Mouse (Mus musculus) 3T3-L1 (cell line): ENCODE results near the gene Fam222a.

Experiments
- DNase-seq: peaks from one replicate; pipeline ENCODE4 v3.0.0-alpha.2; 2015; ENCODE audit warnings: low read depth, low spot score

Fam222a gene

GRCm38 (mm10) chr5:114605981-114606380 is 38.2 kb downstream of the Fam222a start:
- no peak for DNase-seq

DNA sequence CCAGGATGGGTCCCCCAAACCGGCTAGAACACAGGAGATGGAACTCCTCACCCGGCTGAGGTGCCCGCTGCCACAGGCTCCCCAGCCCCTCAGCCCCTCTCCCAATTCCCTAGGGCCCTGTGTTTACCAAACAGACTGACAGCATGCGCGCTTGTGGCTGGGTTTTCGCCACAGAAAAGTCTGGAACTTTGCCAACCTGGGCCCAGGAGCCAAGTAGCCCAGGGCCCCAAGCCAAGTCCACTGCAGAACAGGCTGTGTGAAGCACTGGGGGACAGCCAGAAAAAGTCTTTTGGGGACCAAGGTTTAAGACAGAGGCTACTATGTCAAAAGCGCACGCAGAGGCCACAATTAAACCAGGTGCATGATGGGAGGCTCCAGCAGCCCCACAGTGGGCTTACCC is 39.8 kb downstream of the Fam222a start:
- DNase-seq, result peak; percentile 49

- DNase-seq, result peak; percentile 60
Measured at GRCm38 (mm10) chr5:114608516-114608915, 40.7 kb downstream of the Fam222a start.

- DNase-seq, result no peak
Measured at GRCm38 (mm10) chr5:114611256-114611655, 43.4 kb downstream of the Fam222a start.

- no peak for DNase-seq
Measured at GRCm38 (mm10) chr5:114611968-114612608, 44.3 kb downstream of the Fam222a start.

DNA sequence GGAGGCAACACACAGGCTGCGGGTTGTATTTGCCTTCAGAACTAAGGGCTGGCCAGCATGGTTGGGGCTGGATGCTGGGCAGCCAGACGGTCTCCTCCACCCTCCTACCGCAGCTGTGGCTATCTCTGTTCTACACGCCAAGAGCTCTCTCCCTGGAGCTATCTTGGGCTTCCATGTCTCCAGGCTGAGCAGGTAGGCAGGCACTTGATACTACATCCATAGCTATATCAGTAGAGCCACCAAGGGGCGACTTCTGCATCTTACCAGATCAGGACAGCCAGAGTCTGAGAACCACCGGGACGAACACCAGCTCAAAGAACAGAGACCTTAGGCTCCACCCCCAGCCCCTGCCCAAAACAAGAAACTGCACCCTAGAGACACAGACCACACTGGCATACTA is 47.0 kb downstream of the Fam222a start:
- no peak for DNase-seq

DNA sequence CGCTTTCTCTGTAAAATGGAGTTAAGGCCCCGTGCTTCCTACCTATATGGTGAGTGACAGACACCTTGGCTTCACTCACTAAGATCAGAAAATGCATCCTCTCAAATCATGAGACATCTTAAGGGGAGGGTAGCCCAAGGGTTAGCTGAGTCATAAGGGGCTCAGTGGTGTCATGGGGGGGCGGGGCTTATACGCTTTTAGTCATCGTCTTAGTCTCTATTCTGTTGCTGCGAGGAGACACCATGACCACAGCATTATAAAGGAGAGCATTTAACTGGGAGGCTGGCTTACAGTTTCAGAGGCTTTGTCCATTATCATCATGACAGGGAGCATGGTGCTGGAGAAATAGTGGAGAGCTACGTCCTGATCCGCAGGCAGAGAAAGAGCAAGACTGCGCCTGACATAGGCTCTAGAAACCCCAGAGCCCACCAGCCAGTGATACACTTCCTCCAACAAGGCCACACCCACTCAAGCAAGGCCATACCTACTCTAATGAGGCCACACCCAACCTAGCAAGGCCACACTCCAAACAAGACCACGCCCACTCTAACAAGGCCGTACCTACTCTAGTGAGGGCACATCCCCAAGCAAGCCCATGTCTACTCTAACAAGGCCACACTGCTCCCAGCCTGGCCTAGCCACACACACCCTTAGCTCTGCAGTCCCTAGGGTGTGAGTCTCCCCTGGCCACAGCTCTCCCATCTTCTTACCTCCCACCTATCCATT is 48.7 kb downstream of the Fam222a start:
- peak; percentile 20 for DNase-seq

DNA sequence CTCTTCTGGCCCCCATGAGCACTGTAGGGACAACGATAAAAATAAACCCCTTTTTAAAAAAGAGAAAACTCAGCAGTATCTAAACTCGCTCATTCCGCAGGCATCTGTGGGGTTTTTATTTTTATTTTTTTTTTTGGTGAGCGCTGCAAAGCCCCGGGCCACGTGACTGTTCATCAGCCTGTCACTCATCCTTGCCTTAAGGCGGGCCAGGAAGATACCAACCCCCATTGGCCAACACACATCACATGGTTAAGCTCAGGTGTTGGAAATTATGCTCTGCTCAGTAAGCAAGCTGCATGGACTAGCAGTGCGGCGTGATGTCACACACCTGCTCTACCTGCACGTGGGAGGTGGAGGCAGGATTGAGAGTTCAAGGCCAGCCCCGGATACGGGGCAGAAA is 50.0 kb downstream of the Fam222a start:
- DNase-seq, result no peak

DNA sequence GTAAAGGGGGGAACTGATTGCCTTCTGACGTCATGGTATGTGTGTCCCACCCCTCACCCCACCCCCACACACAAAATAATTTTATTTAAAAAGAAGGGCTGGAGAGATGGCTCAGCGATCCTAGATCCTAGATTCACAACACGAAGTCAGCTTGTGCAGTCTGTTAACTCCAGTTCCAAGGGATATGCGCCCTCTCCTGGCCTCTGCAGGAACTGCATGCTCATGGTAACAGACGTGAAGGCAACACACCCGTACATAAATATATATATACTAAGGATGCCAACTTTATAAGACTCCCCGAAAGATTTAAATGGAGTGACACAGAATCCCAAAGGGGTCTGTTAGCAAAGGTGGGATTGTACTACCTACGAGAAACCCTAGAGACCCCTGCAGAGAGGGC is 51.0 kb downstream of the Fam222a start:
- DNase-seq, result peak; percentile 82

- DNase-seq, result peak; percentile 62
Measured at GRCm38 (mm10) chr5:114620305-114620704, 52.5 kb downstream of the Fam222a start.

- peak; percentile 79 for DNase-seq
Measured at GRCm38 (mm10) chr5:114625590-114625989, 57.8 kb downstream of the Fam222a start.

DNA sequence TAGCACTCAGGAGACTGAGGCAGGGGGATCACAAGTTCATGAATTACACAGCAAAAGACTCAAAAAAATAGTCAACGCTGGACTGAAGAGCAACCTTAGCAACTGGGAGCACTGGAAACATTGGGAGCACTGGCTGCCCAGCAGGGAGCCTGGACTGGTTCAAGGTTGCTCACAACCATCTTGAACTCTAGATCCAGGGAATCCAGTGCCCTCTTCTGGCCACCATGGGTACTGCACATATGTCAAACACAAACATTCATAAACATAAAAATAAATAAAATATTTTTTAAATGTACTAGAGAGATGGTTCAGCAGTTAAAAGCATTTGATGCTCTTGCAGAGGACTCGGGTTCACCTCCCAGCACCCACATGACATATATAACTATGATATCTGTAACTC is 63.5 kb downstream of the Fam222a start:
- DNase-seq, result peak; percentile 69

- DNase-seq, result no peak
Measured at GRCm38 (mm10) chr5:114636091-114636490, 68.3 kb downstream of the Fam222a start.

GRCm38 (mm10) chr5:114638769-114639644 is 71.2 kb downstream of the Fam222a start:
- peak; percentile 97 for DNase-seq

GRCm38 (mm10) chr5:114639645-114639957 is 71.8 kb downstream of the Fam222a start:
- DNase-seq, result no peak

GRCm38 (mm10) chr5:114640809-114641208 is 73.0 kb downstream of the Fam222a start:
- no peak for DNase-seq

- DNase-seq, result no peak
Measured at GRCm38 (mm10) chr5:114644918-114645317, 77.1 kb downstream of the Fam222a start.

DNA sequence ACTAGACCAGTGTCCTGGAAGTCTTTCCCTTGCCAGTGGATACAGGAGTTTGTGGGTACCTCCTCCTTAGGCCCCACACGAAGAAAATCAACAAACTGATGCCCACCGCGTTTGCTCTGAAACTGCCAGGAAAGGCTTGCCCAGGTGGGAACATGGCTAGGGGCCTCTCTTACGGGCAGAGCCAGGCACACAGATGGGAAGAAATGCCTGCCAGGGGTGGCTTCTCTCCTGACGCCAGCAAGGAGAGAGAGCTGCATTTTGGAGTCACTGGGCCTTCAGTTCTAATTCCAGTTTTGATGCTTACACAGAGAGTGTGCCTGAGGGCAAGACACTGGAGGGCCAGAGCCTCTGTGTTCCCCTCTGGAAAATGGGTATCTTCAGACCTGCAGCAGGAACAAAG is 78.1 kb downstream of the Fam222a start:
- DNase-seq, result no peak

DNA sequence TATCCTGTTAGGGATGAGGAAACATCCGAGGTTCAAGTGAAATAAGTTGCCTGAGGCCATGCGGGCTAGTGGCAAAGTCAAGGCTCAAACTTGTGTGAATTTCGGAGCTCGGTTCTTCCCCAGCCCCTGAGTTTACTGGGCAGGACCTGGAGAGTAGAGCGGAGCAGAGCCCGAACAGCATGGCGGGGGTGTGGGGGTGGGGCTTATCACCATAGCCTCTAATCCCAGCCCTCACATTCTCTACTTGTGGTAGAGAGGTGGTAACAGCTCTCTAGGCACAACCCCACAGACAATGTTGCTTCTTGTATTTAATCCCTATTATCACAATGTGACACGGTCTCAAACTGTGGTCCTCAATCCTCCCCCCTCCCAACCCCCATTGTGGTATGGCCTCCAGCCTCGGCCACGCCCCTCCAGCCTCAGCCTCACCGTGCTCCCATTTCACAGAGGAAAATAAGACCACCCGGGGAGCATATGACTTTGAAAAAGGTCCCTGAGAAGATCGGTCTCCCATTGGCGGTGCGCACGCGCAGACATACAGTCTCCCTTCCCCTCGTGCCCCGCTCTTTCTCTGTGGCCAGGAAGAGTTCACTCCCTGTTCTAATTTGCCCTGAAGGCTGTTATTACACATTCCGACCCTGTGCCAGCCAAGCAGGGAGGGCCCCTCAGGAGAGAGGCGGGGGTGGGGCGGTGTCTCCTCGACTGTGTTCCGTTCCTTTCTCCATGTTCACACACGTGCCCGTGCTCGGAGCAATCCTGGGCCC is 79.6 kb downstream of the Fam222a start:
- DNase-seq, result no peak

DNA sequence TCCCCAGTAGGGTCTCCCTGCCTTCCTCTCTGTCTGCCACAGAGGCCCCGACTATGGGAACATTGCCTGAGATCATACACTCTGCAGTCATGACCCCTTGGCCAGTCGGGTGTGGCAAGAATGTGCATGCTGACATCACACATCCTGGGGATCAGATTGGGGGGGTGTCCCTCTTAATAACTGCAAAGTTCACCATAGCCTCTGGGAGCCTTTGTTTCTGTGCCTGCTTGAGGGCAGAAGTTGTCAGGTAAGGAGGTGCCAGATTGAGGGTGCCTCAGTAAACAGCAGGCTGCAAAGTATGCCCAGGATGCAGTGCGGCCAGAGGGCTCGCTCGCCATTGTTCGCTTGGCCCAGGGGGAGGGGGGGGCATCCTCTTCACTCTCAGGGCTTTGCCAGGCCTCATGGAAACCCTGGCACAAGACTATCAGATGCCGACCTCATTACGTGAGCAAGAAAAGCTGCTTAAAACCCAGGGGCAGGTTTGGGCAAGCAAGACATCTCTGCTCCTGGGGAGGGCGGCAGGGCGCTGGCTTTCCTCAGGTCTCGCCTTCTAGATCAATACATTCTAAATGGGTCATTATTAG is 81.0 kb downstream of the Fam222a start:
- DNase-seq, result peak; percentile 68

- peak; percentile 29 for DNase-seq
Measured at GRCm38 (mm10) chr5:114651002-114651401, 83.2 kb downstream of the Fam222a start.
